Mouse (Mus musculus) spleen, postnatal 10 days (tissue): ENCODE data around the gene Pfdn6.
"Not testable (repeated sequence)": the region's sequence is repeated elsewhere in the genome, so short reads cannot be mapped to it uniquely, and the experiment has no call there.

ENCODE experiments used
- DNase-seq, 2 experiments: peaks; one replicate each; pipeline ENCODE4 v3.0.0; 2021 to 2022; ENCODE audit warnings: low spot score in 2 of 2

Pfdn6 gene

GRCm38 (mm10) chr17:33897114-33897794, 42.9 kb downstream of the Pfdn6 start:
- peak in 1 of 2 experiments; percentile 76 for DNase-seq

DNA sequence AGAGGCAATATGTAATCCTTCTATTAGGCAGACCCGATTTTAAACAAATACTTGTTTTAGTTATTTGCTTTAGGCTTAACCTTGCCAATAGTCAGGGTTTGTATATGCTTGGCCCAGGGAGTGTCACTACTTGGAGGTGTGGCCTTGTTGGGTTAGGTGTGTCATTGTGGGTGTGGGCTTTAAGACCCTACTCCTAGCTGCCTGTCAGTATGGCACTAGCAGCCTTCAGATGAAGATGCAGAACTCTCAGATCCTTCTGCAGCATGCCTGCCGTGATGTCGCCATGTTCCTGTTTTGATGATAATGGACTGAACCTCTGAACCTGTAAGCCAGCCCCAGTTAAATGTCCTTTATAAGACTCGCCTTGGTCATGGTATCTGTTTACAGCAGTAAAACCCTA, 47.1 kb downstream of the Pfdn6 start:
- DNase-seq = not testable (repeated sequence)

GRCm38 (mm10) chr17:33892429-33892828, 47.7 kb downstream of the Pfdn6 start:
- no peak for DNase-seq

DNA sequence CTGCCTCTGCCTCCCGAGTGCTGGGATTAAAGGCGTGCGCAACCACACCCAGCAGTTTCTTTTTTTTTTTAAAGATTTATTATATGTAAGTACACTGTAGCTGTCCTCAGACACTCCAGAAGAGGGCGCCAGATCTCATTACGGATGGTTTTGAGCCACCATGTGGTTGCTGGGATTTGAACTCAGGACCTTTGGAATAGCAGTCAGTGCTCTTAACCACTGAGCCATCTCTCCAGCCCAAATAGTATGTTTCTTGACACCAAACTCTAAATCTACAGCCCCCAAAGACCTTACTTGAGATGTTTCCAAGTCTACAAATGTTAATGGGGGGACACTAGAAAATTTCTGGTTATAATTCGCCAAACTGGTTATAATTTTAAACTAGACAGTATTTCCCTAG, 48.3 kb downstream of the Pfdn6 start:
- DNase-seq = not testable (repeated sequence)

DNA sequence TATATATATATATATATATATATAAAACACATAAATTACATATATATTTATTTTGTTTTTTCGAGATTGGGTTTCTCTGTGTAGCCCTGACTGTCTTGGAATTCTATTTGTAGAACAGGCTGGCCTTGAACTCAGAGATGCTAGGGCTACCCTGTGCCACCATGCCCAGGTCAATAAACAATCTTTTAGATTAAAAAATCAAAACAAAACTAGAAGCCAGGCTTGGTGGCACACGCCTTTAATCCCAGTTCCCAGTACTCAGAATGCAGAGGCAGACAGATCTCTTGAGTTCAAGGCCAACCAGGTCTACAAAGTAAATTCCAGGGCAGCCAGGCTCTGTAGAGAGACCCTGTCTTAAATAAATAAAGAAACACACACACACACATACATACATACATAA, 48.8 kb downstream of the Pfdn6 start:
- no peak for DNase-seq

DNA sequence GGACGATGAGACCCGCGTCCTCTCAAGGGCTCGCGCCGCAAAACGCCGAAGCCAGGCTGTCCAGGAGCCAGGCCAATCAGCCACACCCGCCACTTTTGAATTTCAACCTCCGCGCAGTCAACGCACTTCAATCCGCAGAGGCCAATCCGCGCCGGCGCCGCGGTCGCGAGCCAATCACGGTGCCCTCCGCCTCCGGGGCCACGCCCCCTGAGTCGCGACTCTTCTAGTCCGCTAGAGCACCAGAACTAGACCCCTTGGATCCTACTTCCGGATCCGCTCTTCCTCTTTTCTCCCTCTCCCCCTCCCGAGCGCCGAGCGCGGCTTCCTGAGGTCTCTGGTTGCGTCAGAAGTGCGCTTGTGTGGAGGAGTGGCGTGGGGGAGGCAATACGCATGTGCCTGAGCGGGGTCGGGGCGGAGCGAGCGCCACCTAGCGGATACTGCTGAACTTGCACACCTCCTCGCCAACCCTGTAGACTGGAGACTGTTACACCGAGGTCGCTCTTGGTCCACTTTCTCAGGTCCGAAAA, 49.5 kb downstream of the Pfdn6 start, which contains the start of gene Kifc1:
Gene Kifc1, minus strand, starts transcription at position 129 of the 527 bp plus-strand sequence.
- peak; percentile 99 for DNase-seq

- DNase-seq = not testable (repeated sequence)
Observed at GRCm38 (mm10) chr17:33889941-33890532, 50.1 kb downstream of the Pfdn6 start.
